Mouse (Mus musculus): ENCODE data around the gene Zfp704.

DNA sequence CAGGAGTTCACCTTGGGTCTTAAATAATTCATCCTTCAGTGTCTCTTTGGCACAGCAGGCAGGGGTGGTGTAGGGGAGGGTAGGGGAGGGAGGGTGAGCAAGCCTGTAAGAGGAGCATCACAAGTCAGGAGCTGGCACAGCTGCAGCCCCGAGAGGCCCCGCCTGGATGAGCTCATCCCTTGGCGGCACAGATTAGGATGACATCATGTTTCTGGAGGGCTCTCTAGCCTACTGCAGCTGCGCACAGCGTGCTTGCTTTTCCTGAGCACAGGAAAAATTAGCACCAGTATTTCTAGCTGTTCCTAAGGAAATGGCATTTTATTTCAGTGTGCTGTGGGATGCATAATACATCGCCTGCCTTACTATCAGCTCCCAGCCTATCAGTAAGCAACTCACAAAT lies 109.2 kb downstream of the Zfp704 start:
- TF ChIP-seq ZMIZ1 (IDR thresholded peaks at IDR 0.05; ENCODE audit: low read depth, low read length) (no peak), EP300 (IDR thresholded peaks at IDR 0.05; ENCODE audit: low read depth in 1 of 2, low read length in 2 of 2) (no peak), MAZ (IDR thresholded peaks at IDR 0.05; ENCODE audit: low read depth, low read length) (no peak), NRF1 (IDR thresholded peaks at IDR 0.05; ENCODE audit: insufficient read depth, low read depth, low read length, poor library complexity, severe bottlenecking) (no peak), CTCF (IDR thresholded peaks at IDR 0.05 in 2 of 3, conservative IDR thresholded peaks at IDR 0.05 in 1 of 3; ENCODE audit: control insufficient read depth in 1 of 3, insufficient read depth in 1 of 3, low read depth in 2 of 3, low read length in 3 of 3, poor library complexity in 1 of 3, severe bottlenecking in 1 of 3) (no peak), MAX (IDR thresholded peaks at IDR 0.05; ENCODE audit: low read length) (no peak), CHD1 (IDR thresholded peaks at IDR 0.05; ENCODE audit: low read depth, low read length) (no peak), NELFE (IDR thresholded peaks at IDR 0.05; ENCODE audit: low read depth, low read length) (no peak), POLR2AphosphoS5 (IDR thresholded peaks at IDR 0.05; ENCODE audit: borderline replicate concordance, low read depth, low read length) (no peak), GATA1 (IDR thresholded peaks at IDR 0.05; ENCODE audit: low read depth, low read length) (no peak), HCFC1 (IDR thresholded peaks at IDR 0.05; ENCODE audit: low read depth, low read length) (no peak), POLR2A (IDR thresholded peaks at IDR 0.05; ENCODE audit: control insufficient read depth in 1 of 2, insufficient read depth in 1 of 2, low read depth in 1 of 2, low read length in 2 of 2, poor library complexity in 1 of 2) (no peak), MYC (IDR thresholded peaks at IDR 0.05; ENCODE audit: low read depth, low read length) (no peak)

All from MEL (cell line).